In the genomic region with DNA sequence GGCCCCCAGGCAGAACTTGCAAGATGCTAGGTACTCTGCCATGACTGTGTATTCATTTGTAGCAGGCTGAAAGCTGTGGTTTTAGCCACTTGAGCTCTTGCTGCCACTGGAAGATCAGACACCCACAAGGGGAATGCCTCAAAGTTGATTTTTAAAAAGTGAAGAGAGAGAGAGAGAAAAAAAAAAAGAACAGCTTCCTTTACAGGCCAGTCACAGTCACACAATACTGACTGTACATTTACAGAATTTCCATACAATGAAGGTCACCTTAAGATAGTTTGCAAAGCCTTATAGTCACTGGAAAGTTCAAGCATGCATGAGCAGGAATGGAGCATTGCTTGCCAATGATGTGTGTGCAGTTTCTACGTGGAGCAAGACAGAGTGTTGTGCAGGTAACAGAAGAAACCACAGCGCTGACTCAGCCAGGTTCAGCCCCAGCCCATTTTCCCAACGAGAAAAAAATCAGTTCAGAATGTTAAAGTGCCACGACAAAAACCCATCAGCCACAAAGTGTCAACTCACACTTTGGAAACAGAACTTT, we compare ENCODE assay signal across 20 mouse cellular contexts.
"Had no signal": no experiment of that assay in that cellular context is flagged by ENCODE, and none has a peak within 500 bp of the region (broad histone marks: within the 10 kb centered on the region; RNA-seq: fewer than 3 reads in every experiment).

No protein-coding gene starts in this region.

- H3K27me3 ChIP-seq: kidney, embryonic 15.5 days; limb, embryonic 13.5 days; liver, embryonic 12.5 days; liver, embryonic 15.5 days; lung, embryonic 15.5 days; midbrain, embryonic 13.5 days had no signal

- H3K4me1 ChIP-seq: kidney, embryonic 15.5 days; limb, embryonic 10.5 days; limb, embryonic 13.5 days; liver, embryonic 12.5 days; liver, embryonic 15.5 days; midbrain, embryonic 13.5 days had no signal

- H3K27ac ChIP-seq: kidney, embryonic 15.5 days; left cerebral cortex, adult 2 months; limb, embryonic 10.5 days; limb, embryonic 13.5 days; liver, embryonic 12.5 days; liver, embryonic 15.5 days; lung, embryonic 15.5 days; midbrain, embryonic 13.5 days had no signal

- H3K36me3 ChIP-seq: kidney, embryonic 15.5 days; limb, embryonic 10.5 days; limb, embryonic 13.5 days; liver, embryonic 12.5 days; liver, embryonic 15.5 days; lung, embryonic 15.5 days; midbrain, embryonic 13.5 days had no signal

- H3K4me3 ChIP-seq: kidney, embryonic 15.5 days; left cerebral cortex, adult 2 months; limb, embryonic 10.5 days; limb, embryonic 13.5 days; liver, embryonic 12.5 days; liver, embryonic 15.5 days; lung, embryonic 15.5 days; midbrain, embryonic 13.5 days; myocyte had no signal

- DNase-seq: kidney, adult 8-10 months; kidney, postnatal 10 days; kidney, postnatal 36 days; layer of hippocampus, postnatal 36 days; liver; lung, adult 18-20 months; lung, postnatal 14 days; lung, postnatal 4 days; thymus, adult 18-20 months; thymus, postnatal 36 days had no signal

- ATAC-seq: liver, embryonic 12.5 days; midbrain, embryonic 13.5 days; midbrain, embryonic 16.5 days had no signal
